Mouse (Mus musculus) kidney, adult 2 months (tissue): ENCODE measurements around the gene S100z.

Experiments
- CTCF ChIP-seq: fragments of 200-500 bp; conservative IDR thresholded peaks from 2 replicates; pipeline ENCODE4 v1.5.1; 2011; ENCODE audit warnings: low read depth, mild to moderate bottlenecking, control low read depth, low read length, moderate library complexity, mixed read lengths; ENCODE audit not compliant: insufficient read depth, insufficient read length
- POLR2A ChIP-seq: fragments of 200-500 bp; IDR thresholded peaks from one replicate; pipeline ENCODE4 v1.6.1; 2011; ENCODE audit warnings: low read depth, low read length, control low read depth

DNA sequence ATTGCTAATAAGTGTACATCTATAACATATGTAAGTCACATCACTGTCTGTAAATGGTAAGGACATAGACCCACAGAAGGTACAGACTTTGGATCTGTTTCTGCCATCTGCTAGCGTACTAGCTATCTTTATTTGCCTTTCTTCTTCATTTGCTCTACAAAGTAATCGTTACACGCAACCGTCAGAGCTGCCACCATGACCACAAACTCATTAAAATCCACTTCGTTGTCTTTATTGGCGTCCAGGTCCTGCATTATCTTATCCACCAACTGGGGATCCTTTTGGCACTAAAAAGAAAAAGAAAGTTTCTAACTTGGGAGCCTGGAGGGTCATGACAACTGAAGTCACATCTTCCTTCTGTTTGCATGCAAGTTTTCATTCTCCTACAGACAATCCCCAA lies 1.3 kb downstream of the S100z start:
- no peak for TF ChIP-seq CTCF
- TF ChIP-seq POLR2A: no peak
